Mouse (Mus musculus) C2C12 (cell line): ENCODE measurements around the gene Kif21b. TPM values are rescaled to one million over a fixed set of nuclear protein-coding genes. Genes with fewer than 3 reads are reported as not detected.

Source experiments
- H3K27me3 ChIP-seq: one replicate; pipeline ENCODE4 v1.6.1; 2011; ENCODE audit not compliant: control insufficient read depth, insufficient read depth, insufficient read length
- H3K36me3 ChIP-seq: one replicate; pipeline ENCODE4 v1.6.1; 2011; ENCODE audit not compliant: control insufficient read depth, insufficient read depth
- H3K4me3 ChIP-seq: one replicate; pipeline ENCODE4 v1.5.1; 2011; ENCODE audit warnings: mild to moderate bottlenecking, control low read depth; ENCODE audit not compliant: poor library complexity, insufficient read depth, severe bottlenecking
- H3K79me2 ChIP-seq: one replicate; pipeline ENCODE4 v1.6.1; 2011; ENCODE audit not compliant: control insufficient read depth, insufficient read depth
- H3K79me3 ChIP-seq: one replicate; pipeline ENCODE4 v1.6.1; 2011; ENCODE audit warnings: low read depth, control low read depth
- H3ac ChIP-seq: one replicate; pipeline ENCODE3; 2011; ENCODE audit warnings: low read depth; ENCODE audit not compliant: control insufficient read depth, insufficient read length
- CEBPB ChIP-seq: IDR thresholded peaks from one replicate; pipeline ENCODE4 v1.6.1; 2011; ENCODE audit warnings: low read depth, mild to moderate bottlenecking, control low read depth, moderate library complexity
- CTCF ChIP-seq: IDR thresholded peaks from one replicate; pipeline ENCODE4 v1.5.1; 2011; ENCODE audit not compliant: control insufficient read depth, insufficient read depth, insufficient read length
- FOSL1 ChIP-seq: IDR thresholded peaks from one replicate; pipeline ENCODE4 v1.8.0; 2011; ENCODE audit warnings: mild to moderate bottlenecking, low read length; ENCODE audit not compliant: poor library complexity, insufficient read depth, severe bottlenecking
- MAX ChIP-seq: IDR thresholded peaks from one replicate; pipeline ENCODE4 v1.6.1; 2011; ENCODE audit warnings: mild to moderate bottlenecking, control low read depth
- MYOD1 ChIP-seq: IDR thresholded peaks from one replicate; pipeline ENCODE4 v1.6.1; 2011; ENCODE audit warnings: low read depth; ENCODE audit not compliant: control insufficient read depth, insufficient read length
- MYOG ChIP-seq: IDR thresholded peaks from one replicate; pipeline ENCODE4 v1.6.1; 2011; ENCODE audit not compliant: control insufficient read depth, insufficient read length; ENCODE audit errors: extremely low read depth
- USF1 ChIP-seq: IDR thresholded peaks from one replicate; pipeline ENCODE4 v1.6.1; 2011; ENCODE audit warnings: low read depth, mild to moderate bottlenecking, control low read depth, moderate library complexity
- polyA plus RNA-seq: library from polyadenylated mRNA; unstranded; fragments of >200 nt; fragmentation: generic; extraction: Trizol; gene quantifications from one replicate; pipeline ENCODE4 v1.2.1, GENCODE M21; 2012; ENCODE audit warnings: missing spikeins

Kif21b gene
- polyA plus RNA-seq, 1 experiment: 0.66 TPM

DNA sequence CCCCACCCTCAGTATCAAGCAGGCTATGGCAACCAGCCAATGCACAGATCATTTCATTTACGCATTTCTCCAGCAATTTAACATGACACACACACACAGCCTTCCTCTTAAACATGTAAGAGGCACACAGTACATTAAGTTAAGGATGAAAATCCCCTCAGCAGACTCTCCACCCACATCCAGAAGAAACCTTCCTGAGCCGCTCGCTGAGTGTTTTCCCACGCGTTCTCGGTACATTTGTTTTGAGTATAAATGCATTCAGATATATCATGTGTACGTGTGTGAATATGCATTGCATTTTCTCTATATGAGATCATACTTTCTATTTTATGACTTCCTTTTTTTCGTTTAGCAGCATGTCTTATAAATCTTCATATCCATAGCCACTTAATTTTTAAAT is 20.2 kb downstream of the Kif21b start:
- no peak overlapping the region for H3ac ChIP-seq
- no peaks in the 10 kb centered on the region for H3K79me2 ChIP-seq
- H3K4me3 ChIP-seq: no peak overlapping the region
- no peaks in the 10 kb centered on the region for H3K79me3 ChIP-seq
- TF ChIP-seq MYOD1: no peak
- TF ChIP-seq USF1: no peak
- TF ChIP-seq MYOG: no peak
- TF ChIP-seq CTCF: no peak
- TF ChIP-seq MAX: no peak
- no peaks in the 10 kb centered on the region for H3K27me3 ChIP-seq
- no peaks in the 10 kb centered on the region for H3K36me3 ChIP-seq

DNA sequence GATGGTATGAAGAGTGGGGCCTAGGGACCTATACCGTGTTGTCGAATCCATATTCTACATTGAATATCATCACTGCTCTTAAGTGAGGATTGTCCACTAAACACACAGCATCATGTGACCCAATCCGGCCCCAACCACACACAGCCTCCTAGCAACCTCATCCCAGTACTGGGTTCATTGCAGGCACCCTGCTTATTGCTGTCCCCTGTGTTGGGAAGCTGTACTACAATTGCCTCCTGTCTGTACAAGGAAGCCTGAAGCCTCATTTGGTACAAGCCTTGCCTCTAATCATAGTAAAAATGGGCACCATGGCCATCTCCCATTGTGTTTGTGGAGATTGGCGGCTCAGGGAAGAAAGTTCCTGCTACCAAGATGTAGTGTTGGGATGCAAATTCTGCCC is 25.1 kb downstream of the Kif21b start:
- no peaks in the 10 kb centered on the region for H3K27me3 ChIP-seq
- no peaks in the 10 kb centered on the region for H3K36me3 ChIP-seq

GRCm38 (mm10) chr1:136156951-136157350 is 25.8 kb downstream of the Kif21b start:
- H3K4me3 ChIP-seq: no peak overlapping the region
- no peaks in the 10 kb centered on the region for H3K36me3 ChIP-seq

More for the DNA sequence above, 25.1 kb downstream of the Kif21b start:
- no peak for TF ChIP-seq USF1
- no peak for TF ChIP-seq FOSL1
- TF ChIP-seq MAX: no peak
- Histone ChIP-seq H3ac (no peak overlapping the region), H3K4me3 (no peak overlapping the region), H3K79me3 (no peaks in the 10 kb centered on the region), H3K79me2 (no peaks in the 10 kb centered on the region)

GRCm38 (mm10) chr1:136159830-136160229 is 28.6 kb downstream of the Kif21b start:
- H3K36me3 ChIP-seq: no peaks in the 10 kb centered on the region
- no peak overlapping the region for H3K4me3 ChIP-seq
- TF ChIP-seq CTCF (no peak), CEBPB (no peak), MYOD1 (no peak), MYOG (no peak), FOSL1 (no peak), MAX (no peak), USF1 (no peak)

More at GRCm38 (mm10) chr1:136156951-136157350, 25.8 kb downstream of the Kif21b start:
- no peaks in the 10 kb centered on the region for H3K79me3 ChIP-seq
- H3K27me3 ChIP-seq: no peaks in the 10 kb centered on the region
- no peak for TF ChIP-seq MAX
- no peak for TF ChIP-seq MYOG
- no peaks in the 10 kb centered on the region for H3K79me2 ChIP-seq
- H3ac ChIP-seq: no peak overlapping the region

DNA sequence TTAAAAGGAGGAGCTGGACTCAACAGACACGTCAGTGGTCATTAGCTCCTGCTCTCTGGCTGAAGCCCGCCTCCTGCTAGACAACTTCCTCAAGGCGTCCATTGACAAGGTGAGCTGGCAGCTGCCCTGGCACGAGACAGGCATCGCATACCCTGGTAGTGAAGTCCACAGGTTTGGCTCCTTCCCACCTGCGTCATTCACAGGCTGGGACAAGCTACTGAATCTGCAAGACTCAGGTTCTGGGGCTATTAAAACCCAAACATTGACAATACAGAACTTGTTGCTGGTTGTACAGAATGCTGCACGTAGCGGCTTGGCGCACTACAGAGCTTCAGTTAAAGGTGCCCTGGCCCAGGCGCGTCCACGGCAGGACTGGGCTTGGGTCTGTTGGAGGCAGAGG is 29.1 kb downstream of the Kif21b start:
- no peaks in the 10 kb centered on the region for H3K36me3 ChIP-seq
- H3K4me3 ChIP-seq: no peak overlapping the region
- TF ChIP-seq CEBPB (no peak), CTCF (no peak), FOSL1 (no peak), MYOD1 (no peak), MAX (no peak), MYOG (no peak), USF1 (no peak)
- no peaks in the 10 kb centered on the region for H3K27me3 ChIP-seq
- H3ac ChIP-seq: no peak overlapping the region
- H3K79me3 ChIP-seq: no peaks in the 10 kb centered on the region
- H3K79me2 ChIP-seq: no peaks in the 10 kb centered on the region

More at GRCm38 (mm10) chr1:136159830-136160229, 28.6 kb downstream of the Kif21b start:
- no peaks in the 10 kb centered on the region for H3K79me3 ChIP-seq
- H3ac ChIP-seq: no peak overlapping the region
- H3K27me3 ChIP-seq: no peaks in the 10 kb centered on the region
- no peaks in the 10 kb centered on the region for H3K79me2 ChIP-seq

DNA sequence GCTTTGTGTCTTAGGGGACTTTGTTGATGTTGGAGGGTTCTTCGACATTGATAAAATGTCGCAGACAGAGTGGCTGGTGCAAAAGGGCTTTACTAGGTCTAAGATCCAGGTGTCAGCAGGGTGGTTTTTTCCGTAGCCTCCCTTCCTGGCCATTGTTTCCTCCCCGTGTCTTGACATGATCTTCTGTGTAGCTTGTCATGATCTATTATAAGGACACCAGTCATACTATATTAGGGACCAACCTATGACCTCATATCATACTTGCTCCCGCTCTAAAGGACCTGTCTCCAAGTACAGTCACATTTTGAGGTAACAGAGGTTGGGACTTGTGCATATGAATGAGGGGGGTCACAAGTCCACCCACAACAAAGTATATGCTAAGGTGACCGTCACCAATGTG is 29.7 kb downstream of the Kif21b start:
- Histone ChIP-seq H3K79me3 (no peaks in the 10 kb centered on the region), H3K4me3 (no peak overlapping the region), H3K27me3 (no peaks in the 10 kb centered on the region), H3K36me3 (no peaks in the 10 kb centered on the region), H3ac (no peak overlapping the region), H3K79me2 (no peaks in the 10 kb centered on the region)
- TF ChIP-seq CEBPB: no peak
- no peak for TF ChIP-seq MYOD1
- no peak for TF ChIP-seq MAX
- TF ChIP-seq MYOG: no peak
